In genomic region chr11:113198586-113198985, GRCm38 (mm10) we compare ENCODE assay signal across 11 mouse cellular contexts.
A peak's percentile ranks its signal among the peaks of the same experiment; 100 is the strongest.
DNase-seq lines count a peak whose midpoint lies in the region; ATAC-seq lines count a peak whose summit lies in the region.
"Had no signal": no experiment of that assay in that cellular context is flagged by ENCODE, and none has a peak within 500 bp of the region (broad histone marks: within the 10 kb centered on the region; RNA-seq: fewer than 3 reads in every experiment).

No protein-coding gene starts in this region.

- no peak for ATAC-seq in forebrain, embryonic 11.5 days (replicated peaks; ENCODE audit: low FRiP score)
- ATAC-seq in midbrain, embryonic 13.5 days: no peak
- no peak for ATAC-seq in limb, embryonic 12.5 days (ENCODE audit: insufficient number of reproducible peaks, insufficient read depth, low FRiP score, low TSS enrichment, low read depth)
- peak; percentile 60; the same call in 1 of the 2 replicates for ATAC-seq in stomach, embryonic 16.5 days (ENCODE audit: insufficient read depth, low FRiP score)
- no peak for ATAC-seq in erythroid progenitor cell, adult 5-6 weeks (replicated peaks; ENCODE audit: low FRiP score, poor library complexity, severe bottlenecking)
- ATAC-seq: activated CD4-positive, CD25-positive, alpha-beta regulatory T cell, adult 4 months had no signal

- H3K36me3 ChIP-seq in forebrain, embryonic 10.5 days (replicated peaks): 0 out of 2 replicates have a peak, but pooled peaks cover 7% of the 10 kb centered on the region
- H3K36me3 ChIP-seq in forebrain, embryonic 11.5 days (ENCODE audit: control insufficient read depth, insufficient read depth, low read length): no peaks in the 10 kb centered on the region
- no peaks in the 10 kb centered on the region for H3K36me3 ChIP-seq in midbrain, embryonic 13.5 days
- no peaks in the 10 kb centered on the region for H3K36me3 ChIP-seq in midbrain, embryonic 10.5 days
- H3K36me3 ChIP-seq in limb, embryonic 12.5 days: no peaks in the 10 kb centered on the region
- H3K36me3 ChIP-seq in stomach, embryonic 16.5 days (ENCODE audit: control insufficient read depth, insufficient read depth, low read length): no peaks in the 10 kb centered on the region

- no peak overlapping the region for H3K9ac ChIP-seq in forebrain, embryonic 11.5 days (ENCODE audit: low read length)
- no peak overlapping the region for H3K9ac ChIP-seq in midbrain, embryonic 13.5 days (replicated peaks)
- H3K9ac ChIP-seq in limb, embryonic 12.5 days (replicated peaks): 0 out of 2 replicates have a peak overlapping the region, but pooled peaks have one; percentile 14
- H3K9ac ChIP-seq in stomach, embryonic 16.5 days (ENCODE audit: low read length): peak overlapping the region; percentile 57

- H3K9me3 ChIP-seq in forebrain, embryonic 10.5 days: no peaks in the 10 kb centered on the region; the same call in 1 of the 2 replicates
- H3K9me3 ChIP-seq in forebrain, embryonic 11.5 days (ENCODE audit: control insufficient read depth, low read length): no peaks in the 10 kb centered on the region
- no peaks in the 10 kb centered on the region for H3K9me3 ChIP-seq in midbrain, embryonic 13.5 days
- H3K9me3 ChIP-seq in midbrain, embryonic 10.5 days (replicated peaks): no peaks in the 10 kb centered on the region
- no peaks in the 10 kb centered on the region for H3K9me3 ChIP-seq in limb, embryonic 12.5 days
- H3K9me3 ChIP-seq in stomach, embryonic 16.5 days (replicated peaks; ENCODE audit: control insufficient read depth, low read length): no peaks in the 10 kb centered on the region

- no peak overlapping the region for H3K4me2 ChIP-seq in forebrain, embryonic 11.5 days (ENCODE audit: low read depth, low read length, severe bottlenecking)
- peak overlapping the region; percentile 92 for H3K4me2 ChIP-seq in midbrain, embryonic 13.5 days (replicated peaks)
- H3K4me2 ChIP-seq in limb, embryonic 12.5 days: peak overlapping the region; percentile 93
- H3K4me2 ChIP-seq in stomach, embryonic 16.5 days (ENCODE audit: low read depth, low read length): peak overlapping the region; percentile 81

- H3K27ac ChIP-seq in forebrain, embryonic 10.5 days: no peak overlapping the region
- no peak overlapping the region for H3K27ac ChIP-seq in forebrain, embryonic 11.5 days (ENCODE audit: low read depth, low read length)
- H3K27ac ChIP-seq in midbrain, embryonic 13.5 days: no peak overlapping the region
- no peak overlapping the region for H3K27ac ChIP-seq in midbrain, embryonic 10.5 days (replicated peaks)
- no peak overlapping the region for H3K27ac ChIP-seq in limb, embryonic 12.5 days
- H3K27ac ChIP-seq in stomach, embryonic 16.5 days (ENCODE audit: low read length): peak overlapping the region; percentile 65

- no peak for DNase-seq in forebrain, embryonic 10.5 days (ENCODE audit: extremely low spot score, low spot score)
- no peak for DNase-seq in forebrain, embryonic 11.5 days (ENCODE audit: low spot score)
- no peak for DNase-seq in midbrain, embryonic 10.5 days (ENCODE audit: low spot score)
- DNase-seq in thymus, adult 18-20 months: no peak
- DNase-seq: kidney, adult 8-10 months; thymus, adult 2 months had no signal

- peaks cover 73% of the 10 kb centered on the region for H3K4me1 ChIP-seq in forebrain, embryonic 10.5 days
- peaks cover 7% of the 10 kb centered on the region; the same call in 1 of the 2 replicates for H3K4me1 ChIP-seq in forebrain, embryonic 11.5 days (replicated peaks; ENCODE audit: control insufficient read depth, insufficient read depth, low read length)
- H3K4me1 ChIP-seq in midbrain, embryonic 13.5 days (replicated peaks): peaks cover 32% of the 10 kb centered on the region
- H3K4me1 ChIP-seq in midbrain, embryonic 10.5 days: peaks cover 32% of the 10 kb centered on the region
- H3K4me1 ChIP-seq in limb, embryonic 12.5 days (replicated peaks): peaks cover 71% of the 10 kb centered on the region
- peaks cover 4% of the 10 kb centered on the region; the same call in 1 of the 2 replicates for H3K4me1 ChIP-seq in stomach, embryonic 16.5 days (ENCODE audit: control insufficient read depth, insufficient read depth, low read length)

- H3K27me3 ChIP-seq in forebrain, embryonic 10.5 days (ENCODE audit: poor library complexity, severe bottlenecking): peaks cover 28% of the 10 kb centered on the region
- H3K27me3 ChIP-seq in forebrain, embryonic 11.5 days (ENCODE audit: control insufficient read depth, insufficient read depth, low read length): no peaks in the 10 kb centered on the region; the same call in 1 of the 2 replicates
- peaks cover 73% of the 10 kb centered on the region for H3K27me3 ChIP-seq in midbrain, embryonic 13.5 days
- H3K27me3 ChIP-seq in midbrain, embryonic 10.5 days (ENCODE audit: low read depth, poor library complexity, severe bottlenecking): peaks cover 91% of the 10 kb centered on the region
- peaks cover 12% of the 10 kb centered on the region for H3K27me3 ChIP-seq in limb, embryonic 12.5 days
- H3K27me3 ChIP-seq in stomach, embryonic 16.5 days (ENCODE audit: control insufficient read depth, insufficient read depth, low read length): no peaks in the 10 kb centered on the region

- 86% methylated on average over 15 of the region's 15 CpGs for WGBS in forebrain, embryonic 10.5 days
- WGBS in forebrain, embryonic 11.5 days: 83% methylated on average over 15 of the region's 15 CpGs
- WGBS in midbrain, embryonic 13.5 days: 90% methylated on average over 15 of the region's 15 CpGs
- 86% methylated on average over 15 of the region's 15 CpGs for WGBS in midbrain, embryonic 10.5 days
- WGBS in limb, embryonic 12.5 days: 67% methylated on average over 15 of the region's 15 CpGs
- WGBS in stomach, embryonic 16.5 days: 59% methylated on average over 15 of the region's 15 CpGs

- peak overlapping the region; percentile 70; the same call in 1 of the 2 replicates for H3K4me3 ChIP-seq in forebrain, embryonic 10.5 days
- H3K4me3 ChIP-seq in forebrain, embryonic 11.5 days (ENCODE audit: low read depth, low read length): no peak overlapping the region
- peak overlapping the region; percentile 81; the same call in 1 of the 2 replicates for H3K4me3 ChIP-seq in midbrain, embryonic 13.5 days (replicated peaks)
- H3K4me3 ChIP-seq in midbrain, embryonic 10.5 days: no peak overlapping the region
- H3K4me3 ChIP-seq in limb, embryonic 12.5 days (replicated peaks): peak overlapping the region; percentile 75
- H3K4me3 ChIP-seq in stomach, embryonic 16.5 days (replicated peaks; ENCODE audit: low read length): peak overlapping the region; percentile 65; the same call in 1 of the 2 replicates

Comparison
In these comparisons a context has a peak if more than half of its experiments do, and no peak if none do; other contexts are left out.
1. H3K4me3 ChIP-seq: peak in forebrain, embryonic 10.5 days (single experiment), midbrain, embryonic 13.5 days (single experiment), limb, embryonic 12.5 days (single experiment) and stomach, embryonic 16.5 days (single experiment); none in forebrain, embryonic 11.5 days (single experiment) and midbrain, embryonic 10.5 days (single experiment).
2. H3K9ac ChIP-seq: peak in limb, embryonic 12.5 days (single experiment) and stomach, embryonic 16.5 days (single experiment); none in forebrain, embryonic 11.5 days (single experiment) and midbrain, embryonic 13.5 days (single experiment).